Mouse (Mus musculus): ENCODE measurements around the gene Pglyrp1.

DNA sequence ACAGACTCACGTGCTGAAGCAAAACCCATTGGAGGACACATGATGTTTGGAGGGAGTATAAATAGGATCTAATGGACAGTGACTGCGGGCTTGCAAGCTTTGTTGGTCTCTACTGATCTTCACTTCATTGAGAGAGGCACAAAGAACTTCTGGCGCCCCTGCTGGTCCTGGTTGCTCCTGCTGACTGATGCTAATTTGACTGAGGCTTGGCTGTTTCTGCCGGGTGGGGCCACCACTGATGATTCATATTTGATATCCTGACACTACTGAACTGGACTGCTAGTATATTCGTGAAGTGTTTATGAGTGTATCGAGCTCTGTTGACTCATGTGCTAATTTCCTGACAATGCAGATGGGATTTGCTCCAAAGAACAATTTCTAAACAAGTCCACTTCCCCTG lies 8.3 kb upstream of the Pglyrp1 start:
- no peak for TF ChIP-seq CTCF (IDR thresholded peaks at IDR 0.05; ENCODE audit: low read depth, low read length)
- no peak for TF ChIP-seq POLR2A (IDR thresholded peaks at IDR 0.05; ENCODE audit: borderline replicate concordance, low read depth, low read length)

All from bone marrow macrophage, adult 2 months (primary cell).